Mouse (Mus musculus): ENCODE results near the gene Cbarp. TPM values are rescaled to one million over a fixed set of nuclear protein-coding genes. Genes with fewer than 3 reads are reported as not detected.
A peak's percentile ranks its signal among the peaks of the same experiment; 100 is the strongest.

The Cbarp gene
- polyA plus RNA-seq, 1 experiment from 2014 or later: 3.1 TPM

- WGBS: 2% methylated on average over 30 of the region's 30 CpGs
- no peaks in the 10 kb centered on the region for H3K9me3 ChIP-seq (replicated peaks; ENCODE audit: control insufficient read depth, low read length)
- H3K4me3 ChIP-seq (replicated peaks; ENCODE audit: low read length): peak overlapping the region; percentile 92
- peaks cover 27% of the 10 kb centered on the region for H3K4me1 ChIP-seq (ENCODE audit: control insufficient read depth, insufficient read depth, low read length)
- peak overlapping the region; percentile 95 for H3K4me2 ChIP-seq (ENCODE audit: low read depth, low read length)
- no peaks in the 10 kb centered on the region; the same call in 1 of the 2 replicates for H3K36me3 ChIP-seq (ENCODE audit: control insufficient read depth, insufficient read depth, low read length)
- H3K27ac ChIP-seq (ENCODE audit: low read length): peak overlapping the region; percentile 85; the same call in 1 of the 2 replicates
- no peaks in the 10 kb centered on the region for H3K27me3 ChIP-seq (ENCODE audit: control insufficient read depth, insufficient read depth, low read length)
- no peak for ATAC-seq (ENCODE audit: insufficient read depth, low FRiP score)
- H3K9ac ChIP-seq (ENCODE audit: low read length): peak overlapping the region; percentile 86
Measured at GRCm38 (mm10) chr10:80116927-80117691, 23.5 kb downstream of the Cbarp start.

- Histone ChIP-seq H3K4me2 (ENCODE audit: low read depth, low read length) (peak overlapping the region; percentile 95), H3K4me1 (ENCODE audit: control insufficient read depth, insufficient read depth, low read length) (peaks cover 27% of the 10 kb centered on the region), H3K4me3 (replicated peaks; ENCODE audit: low read length) (peak overlapping the region; percentile 92), H3K9ac (ENCODE audit: low read length) (peak overlapping the region; percentile 86), H3K36me3 (ENCODE audit: control insufficient read depth, insufficient read depth, low read length) (no peaks in the 10 kb centered on the region), H3K27me3 (ENCODE audit: control insufficient read depth, insufficient read depth, low read length) (no peaks in the 10 kb centered on the region), H3K27ac (ENCODE audit: low read length) (peak overlapping the region; percentile 85; the same call in 1 of the 2 replicates), H3K9me3 (replicated peaks; ENCODE audit: control insufficient read depth, low read length) (no peaks in the 10 kb centered on the region)
- ATAC-seq (ENCODE audit: insufficient read depth, low FRiP score): no peak
- under 1% methylated on average over 27 of the region's 27 CpGs for WGBS
Measured at GRCm38 (mm10) chr10:80116563-80116926, 24.1 kb downstream of the Cbarp start.

GRCm38 (mm10) chr10:80115944-80116335 lies 24.7 kb downstream of the Cbarp start:
- Histone ChIP-seq H3K4me2 (ENCODE audit: low read depth, low read length) (peak overlapping the region; percentile 95), H3K4me3 (replicated peaks; ENCODE audit: low read length) (peak overlapping the region; percentile 92), H3K36me3 (ENCODE audit: control insufficient read depth, insufficient read depth, low read length) (no peaks in the 10 kb centered on the region), H3K9ac (ENCODE audit: low read length) (peak overlapping the region; percentile 86), H3K9me3 (replicated peaks; ENCODE audit: control insufficient read depth, low read length) (no peaks in the 10 kb centered on the region), H3K27ac (ENCODE audit: low read length) (peak overlapping the region; percentile 85), H3K27me3 (ENCODE audit: control insufficient read depth, insufficient read depth, low read length) (no peaks in the 10 kb centered on the region), H3K4me1 (ENCODE audit: control insufficient read depth, insufficient read depth, low read length) (peaks cover 27% of the 10 kb centered on the region)
- ATAC-seq (ENCODE audit: insufficient read depth, low FRiP score): no peak
- WGBS: 0% methylated on average over 63 of the region's 63 CpGs

- H3K9ac ChIP-seq (ENCODE audit: low read length): peak within 1 kb of the TSS; percentile 86
- no peaks in the 10 kb centered on the region for H3K9me3 ChIP-seq (replicated peaks; ENCODE audit: control insufficient read depth, low read length)
- peak within 1 kb of the TSS; percentile 95 for H3K27ac ChIP-seq (ENCODE audit: low read length)
- peak within 1 kb of the TSS; percentile 92 for H3K4me3 ChIP-seq (replicated peaks; ENCODE audit: low read length)
- WGBS: under 1% methylated on average over 70 of the region's 70 CpGs
- peak; percentile 98 for ATAC-seq (ENCODE audit: insufficient read depth, low FRiP score)
- peak within 1 kb of the TSS; percentile 95 for H3K4me2 ChIP-seq (ENCODE audit: low read depth, low read length)
- H3K4me1 ChIP-seq (ENCODE audit: control insufficient read depth, insufficient read depth, low read length): peaks cover 27% of the 10 kb centered on the region
- no peaks in the 10 kb centered on the region for H3K27me3 ChIP-seq (ENCODE audit: control insufficient read depth, insufficient read depth, low read length)
- H3K36me3 ChIP-seq (ENCODE audit: control insufficient read depth, insufficient read depth, low read length): no peaks in the 10 kb centered on the region
Measured at GRCm38 (mm10) chr10:80115290-80115943, 25.2 kb downstream of the Cbarp start, which contains the start of gene Stk11. Gene Stk11 (plus strand): TSS chr10:80115803.

GRCm38 (mm10) chr10:80114341-80115284 lies 26.0 kb downstream of the Cbarp start:
- Histone ChIP-seq H3K4me3 (replicated peaks; ENCODE audit: low read length) (peak overlapping the region; percentile 63), H3K27ac (ENCODE audit: low read length) (peak overlapping the region; percentile 95), H3K4me1 (ENCODE audit: control insufficient read depth, insufficient read depth, low read length) (peaks cover 27% of the 10 kb centered on the region), H3K9ac (ENCODE audit: low read length) (peak overlapping the region; percentile 82), H3K36me3 (ENCODE audit: control insufficient read depth, insufficient read depth, low read length) (no peaks in the 10 kb centered on the region), H3K27me3 (ENCODE audit: control insufficient read depth, insufficient read depth, low read length) (no peaks in the 10 kb centered on the region), H3K4me2 (ENCODE audit: low read depth, low read length) (peak overlapping the region; percentile 70), H3K9me3 (replicated peaks; ENCODE audit: control insufficient read depth, low read length) (no peaks in the 10 kb centered on the region)
- peak; percentile 68 for ATAC-seq (ENCODE audit: insufficient read depth, low FRiP score)
- WGBS: 4% methylated on average over 27 of the region's 27 CpGs

- no peaks in the 10 kb centered on the region for H3K36me3 ChIP-seq (ENCODE audit: control insufficient read depth, insufficient read depth, low read length)
- H3K4me2 ChIP-seq (ENCODE audit: low read depth, low read length): no peak overlapping the region
- no peak overlapping the region for H3K27ac ChIP-seq (ENCODE audit: low read length)
- H3K4me1 ChIP-seq (ENCODE audit: control insufficient read depth, insufficient read depth, low read length): peaks cover 8% of the 10 kb centered on the region
- no peaks in the 10 kb centered on the region for H3K27me3 ChIP-seq (ENCODE audit: control insufficient read depth, insufficient read depth, low read length)
- no peak for ATAC-seq (ENCODE audit: insufficient read depth, low FRiP score)
- no peak overlapping the region for H3K9ac ChIP-seq (ENCODE audit: low read length)
- H3K4me3 ChIP-seq (replicated peaks; ENCODE audit: low read length): no peak overlapping the region
- WGBS: 50% methylated on average over 6 of the region's 6 CpGs
- H3K9me3 ChIP-seq (replicated peaks; ENCODE audit: control insufficient read depth, low read length): no peaks in the 10 kb centered on the region
Measured at GRCm38 (mm10) chr10:80107678-80108077, 33.0 kb downstream of the Cbarp start.

GRCm38 (mm10) chr10:80105926-80106325 lies 34.7 kb downstream of the Cbarp start:
- Histone ChIP-seq H3K4me2 (ENCODE audit: low read depth, low read length) (peak overlapping the region; percentile 38), H3K27me3 (ENCODE audit: control insufficient read depth, insufficient read depth, low read length) (no peaks in the 10 kb centered on the region), H3K27ac (ENCODE audit: low read length) (peak overlapping the region; percentile 88), H3K9me3 (replicated peaks; ENCODE audit: control insufficient read depth, low read length) (no peaks in the 10 kb centered on the region), H3K36me3 (ENCODE audit: control insufficient read depth, insufficient read depth, low read length) (no peaks in the 10 kb centered on the region), H3K9ac (ENCODE audit: low read length) (peak overlapping the region; percentile 63), H3K4me1 (ENCODE audit: control insufficient read depth, insufficient read depth, low read length) (peaks cover 16% of the 10 kb centered on the region), H3K4me3 (replicated peaks; ENCODE audit: low read length) (peak overlapping the region; percentile 29)
- 0 out of 2 replicates have a peak, but pooled peaks have one; percentile 38 for ATAC-seq (ENCODE audit: insufficient read depth, low FRiP score)
- WGBS: 52% methylated on average over 5 of the region's 5 CpGs

- no peaks in the 10 kb centered on the region for H3K27me3 ChIP-seq (ENCODE audit: control insufficient read depth, insufficient read depth, low read length)
- H3K4me3 ChIP-seq (replicated peaks; ENCODE audit: low read length): peak within 1 kb of the TSS; percentile 29
- peak within 1 kb of the TSS; percentile 88 for H3K27ac ChIP-seq (ENCODE audit: low read length)
- H3K4me2 ChIP-seq (ENCODE audit: low read depth, low read length): peak within 1 kb of the TSS; percentile 38
- peak within 1 kb of the TSS; percentile 63 for H3K9ac ChIP-seq (ENCODE audit: low read length)
- ATAC-seq (ENCODE audit: insufficient read depth, low FRiP score): no peak
- no peaks in the 10 kb centered on the region for H3K9me3 ChIP-seq (replicated peaks; ENCODE audit: control insufficient read depth, low read length)
- no peaks in the 10 kb centered on the region for H3K36me3 ChIP-seq (ENCODE audit: control insufficient read depth, insufficient read depth, low read length)
- WGBS: 68% methylated on average over 5 of the region's 5 CpGs
- H3K4me1 ChIP-seq (ENCODE audit: control insufficient read depth, insufficient read depth, low read length): peaks cover 20% of the 10 kb centered on the region
Measured at GRCm38 (mm10) chr10:80105460-80105859, 35.2 kb downstream of the Cbarp start, which contains the start of gene Sbno2. Gene Sbno2 (minus strand): TSS chr10:80105571.

All from stomach, embryonic 16.5 days (tissue).